Mouse (Mus musculus) kidney, embryonic 15.5 days (tissue): ENCODE measurements around the gene Acad11. TPM values are rescaled to one million over a fixed set of nuclear protein-coding genes. Genes with fewer than 3 reads are reported as not detected.

Experiments
- ATAC-seq: fragments of 200-750 bp; cut with Nextera tagmentation; replicated peaks from 2 replicates; pipeline ENCODE4 v1.8.0; 2017; ENCODE audit warnings: moderate TSS enrichment; ENCODE audit not compliant: low FRiP score
- H3K27ac ChIP-seq: fragments of 300-500 bp; sonication (generic); 2 replicates; pipeline ENCODE4 v1.5.1; 2015; ENCODE audit warnings: mild to moderate bottlenecking, inconsistent platforms
- H3K27me3 ChIP-seq: fragments of 300-500 bp; sonication (generic); 2 replicates; pipeline ENCODE4 v1.6.1; 2015; ENCODE audit warnings: inconsistent platforms
- H3K36me3 ChIP-seq: fragments of 300-500 bp; sonication (generic); 2 replicates; pipeline ENCODE4 v1.6.1; 2015; ENCODE audit warnings: inconsistent platforms
- H3K4me1 ChIP-seq: fragments of 300-500 bp; sonication (generic); 2 replicates; pipeline ENCODE4 v1.6.1; 2015; ENCODE audit warnings: inconsistent platforms
- H3K4me2 ChIP-seq: fragments of 300-500 bp; sonication (generic); 2 replicates; pipeline ENCODE4 v1.6.1; 2015; ENCODE audit warnings: moderate library complexity, mild to moderate bottlenecking, inconsistent platforms
- H3K4me3 ChIP-seq: fragments of 300-500 bp; sonication (generic); replicated peaks from 2 replicates; pipeline ENCODE4 v1.5.1; 2015; ENCODE audit warnings: mild to moderate bottlenecking, inconsistent platforms
- H3K9ac ChIP-seq: fragments of 300-500 bp; sonication (generic); 2 replicates; pipeline ENCODE4 v1.6.1; 2015; ENCODE audit warnings: mild to moderate bottlenecking, inconsistent platforms
- H3K9me3 ChIP-seq: fragments of 300-500 bp; sonication (generic); replicated peaks from 2 replicates; pipeline ENCODE4 v1.6.1; 2016; ENCODE audit warnings: inconsistent platforms
- WGBS: fragments of 180-500 bp; shearing (Covaris S2); methylation state at CpG from one replicate; pipeline ENCODE4 v1.1.7; 2015; ENCODE audit warnings: mixed read lengths; 5-methylcytosine and 5-hydroxymethylcytosine counted together
- polyA plus RNA-seq: library from polyadenylated mRNA; unstranded; fragments of >200 nt; fragmentation: Nextera tagmentation; extraction: Ambion mirVana; gene quantifications from 2 replicates; pipeline ENCODE4 v1.2.1, GENCODE M21; 2015

The Acad11 gene
- polyA plus RNA-seq: 11.8 and 12.6 TPM in 2 replicates

DNA sequence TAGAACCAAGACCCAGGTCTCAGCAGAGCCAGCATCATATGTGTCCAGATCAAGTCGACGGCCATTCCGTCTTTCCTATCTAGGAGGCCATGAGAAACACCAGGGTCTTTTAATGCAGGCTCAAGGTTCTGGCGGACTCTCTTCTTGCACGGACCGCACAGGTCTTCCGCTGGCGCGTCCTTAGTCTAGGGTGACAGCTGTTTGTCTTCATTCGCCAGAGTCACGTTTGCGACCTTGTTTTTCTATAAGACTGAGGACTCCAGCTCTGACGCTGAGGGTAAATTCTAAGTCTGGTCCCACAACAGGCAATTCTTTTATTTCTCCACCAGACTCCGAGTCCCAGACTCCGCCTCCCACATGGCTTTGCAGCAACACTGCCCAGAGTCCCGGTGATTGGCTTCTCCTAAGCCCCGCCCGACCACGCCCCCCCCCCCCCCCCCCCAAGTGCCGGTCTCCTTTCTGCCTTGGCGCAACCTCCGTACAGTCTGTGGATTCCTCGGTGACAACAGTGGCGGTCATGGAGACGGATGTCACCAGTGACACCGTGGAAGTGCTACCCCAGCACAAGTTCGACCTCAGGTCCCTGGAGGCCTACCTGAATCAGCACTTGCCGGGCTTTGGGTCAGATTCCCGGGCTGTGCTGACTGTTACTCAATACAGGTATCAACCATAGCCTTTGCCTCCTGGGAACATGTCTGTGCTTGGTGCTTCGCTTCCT lies at the start of gene Acad11:
TSS of gene Acad11 (plus strand) at position 134 of the 718 bp plus-strand sequence.
- Histone ChIP-seq H3K4me3 (peak within 1 kb of the TSS; percentile 100), H3K27me3 (no peaks in the 10 kb centered on the region), H3K9me3 (no peaks in the 10 kb centered on the region), H3K4me1 (peaks cover 20% of the 10 kb centered on the region), H3K9ac (peak within 1 kb of the TSS; percentile 89), H3K4me2 (peak within 1 kb of the TSS; percentile 69), H3K27ac (peak within 1 kb of the TSS; percentile 86), H3K36me3 (peaks cover 23% of the 10 kb centered on the region)
- under 1% methylated on average over 28 of the region's 30 CpGs for WGBS
- ATAC-seq: peak; percentile 97

- Histone ChIP-seq H3K27ac (no peak overlapping the region), H3K36me3 (peaks cover 74% of the 10 kb centered on the region), H3K27me3 (no peaks in the 10 kb centered on the region), H3K9ac (no peak overlapping the region), H3K4me1 (no peaks in the 10 kb centered on the region), H3K4me2 (no peak overlapping the region), H3K4me3 (no peak overlapping the region), H3K9me3 (no peaks in the 10 kb centered on the region)
- no peak for ATAC-seq
- 57% methylated on average over 1 of the region's 1 CpGs for WGBS
Measured at GRCm38 (mm10) chr9:104014526-104014925, 48.7 kb upstream of the Acad11 start.

DNA sequence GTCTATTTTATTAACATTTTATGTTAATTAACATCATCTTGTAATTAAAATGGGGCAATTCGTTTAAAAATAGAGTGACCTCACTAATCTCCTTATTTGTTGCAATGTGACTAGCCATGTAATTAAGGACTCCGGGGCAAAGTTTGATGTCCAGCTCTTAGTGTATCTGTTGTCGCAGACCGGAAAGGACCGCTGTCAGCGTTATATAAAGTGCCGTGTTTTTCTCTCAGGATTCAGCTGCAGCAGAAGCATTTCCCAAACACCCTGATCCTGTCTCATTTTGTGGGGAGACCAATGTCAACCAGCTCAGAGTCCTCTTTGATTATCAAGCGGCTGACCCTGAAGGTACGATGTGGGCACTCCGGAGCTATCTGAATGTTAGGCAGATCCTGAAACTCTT lies 42.2 kb upstream of the Acad11 start:
- Histone ChIP-seq H3K4me1 (no peaks in the 10 kb centered on the region), H3K4me2 (no peak overlapping the region), H3K9ac (no peak overlapping the region), H3K27ac (no peak overlapping the region), H3K36me3 (peaks cover 86% of the 10 kb centered on the region), H3K9me3 (no peaks in the 10 kb centered on the region), H3K27me3 (no peaks in the 10 kb centered on the region), H3K4me3 (no peak overlapping the region)
- whole genome bisulfite sequencing: 93% methylated on average over 10 of the region's 10 CpGs
- no peak for ATAC-seq

- no peak for ATAC-seq
- Histone ChIP-seq H3K9ac (no peak overlapping the region), H3K27me3 (no peaks in the 10 kb centered on the region), H3K36me3 (peaks cover 72% of the 10 kb centered on the region), H3K4me3 (no peak overlapping the region), H3K4me2 (no peak overlapping the region), H3K4me1 (no peaks in the 10 kb centered on the region), H3K27ac (no peak overlapping the region), H3K9me3 (no peaks in the 10 kb centered on the region)
- 98% methylated on average over 8 of the region's 8 CpGs for WGBS
Measured at GRCm38 (mm10) chr9:104027186-104027585, 36.0 kb upstream of the Acad11 start.

DNA sequence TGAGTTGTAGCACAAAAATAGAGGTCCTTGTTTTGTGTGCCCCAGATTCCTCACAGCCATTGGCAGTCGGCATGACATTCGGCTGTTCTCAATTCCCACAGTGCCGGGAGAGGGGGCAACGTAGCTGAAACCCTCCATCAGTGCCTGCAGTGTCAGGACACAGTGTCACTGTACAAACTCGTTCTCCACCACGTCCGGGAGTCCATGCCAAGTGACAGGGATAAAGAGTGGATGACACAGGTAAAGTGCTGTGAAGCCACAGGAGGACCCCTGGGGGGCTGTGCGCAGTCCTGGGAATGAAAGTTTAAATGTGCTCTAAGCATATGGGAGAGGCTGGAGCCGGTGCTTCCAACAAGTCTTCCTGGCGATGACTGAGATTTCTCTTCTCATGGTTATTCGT lies 33.3 kb upstream of the Acad11 start:
- Histone ChIP-seq H3K4me3 (no peak overlapping the region), H3K4me2 (no peak overlapping the region), H3K27me3 (no peaks in the 10 kb centered on the region), H3K4me1 (no peaks in the 10 kb centered on the region), H3K36me3 (peaks cover 62% of the 10 kb centered on the region), H3K9me3 (no peaks in the 10 kb centered on the region), H3K9ac (no peak overlapping the region), H3K27ac (no peak overlapping the region)
- 91% methylated on average over 11 of the region's 11 CpGs for WGBS
- ATAC-seq: no peak

- H3K4me3 ChIP-seq: no peak overlapping the region
- ATAC-seq: no peak
- 84% methylated on average over 8 of the region's 8 CpGs for WGBS
- H3K27me3 ChIP-seq: no peaks in the 10 kb centered on the region
- no peaks in the 10 kb centered on the region for H3K4me1 ChIP-seq
- H3K27ac ChIP-seq: no peak overlapping the region
- H3K9me3 ChIP-seq: no peaks in the 10 kb centered on the region
- H3K36me3 ChIP-seq: peaks cover 62% of the 10 kb centered on the region
- H3K4me2 ChIP-seq: no peak overlapping the region
- no peak overlapping the region for H3K9ac ChIP-seq
Measured at GRCm38 (mm10) chr9:104034231-104034630, 28.9 kb upstream of the Acad11 start.

DNA sequence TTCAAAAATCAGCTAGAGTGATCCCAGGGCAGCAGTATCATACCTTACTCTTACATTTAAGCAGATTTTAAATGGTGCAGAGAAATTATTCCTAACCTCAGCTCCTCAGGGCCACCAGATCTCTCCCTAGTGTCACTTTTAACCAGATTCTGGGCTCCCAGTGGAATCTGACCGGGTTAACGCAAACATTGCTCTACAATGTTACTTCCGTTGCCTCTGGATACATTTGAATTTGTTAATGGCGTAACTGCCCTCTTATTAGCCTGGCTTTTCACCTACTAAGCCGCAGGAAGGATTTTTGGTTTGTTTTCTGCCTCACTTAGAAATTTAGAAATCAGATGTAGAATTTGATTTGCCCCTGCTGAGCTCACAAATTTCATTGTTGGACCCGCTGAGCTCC lies 28.5 kb upstream of the Acad11 start:
- no peak overlapping the region for H3K4me3 ChIP-seq
- ATAC-seq: no peak
- no peak overlapping the region for H3K27ac ChIP-seq
- 79% methylated on average over 6 of the region's 6 CpGs for WGBS
- peaks cover 62% of the 10 kb centered on the region for H3K36me3 ChIP-seq
- H3K9me3 ChIP-seq: no peaks in the 10 kb centered on the region
- no peaks in the 10 kb centered on the region for H3K4me1 ChIP-seq
- no peak overlapping the region for H3K4me2 ChIP-seq
- no peak overlapping the region for H3K9ac ChIP-seq
- no peaks in the 10 kb centered on the region for H3K27me3 ChIP-seq

GRCm38 (mm10) chr9:104035261-104036015 lies 27.7 kb upstream of the Acad11 start:
- H3K4me3 ChIP-seq: no peak overlapping the region
- H3K36me3 ChIP-seq: peaks cover 61% of the 10 kb centered on the region
- no peak overlapping the region for H3K4me2 ChIP-seq
- no peak overlapping the region for H3K9ac ChIP-seq
- peak; percentile 79 for ATAC-seq
- H3K27ac ChIP-seq: no peak overlapping the region
- no peaks in the 10 kb centered on the region for H3K9me3 ChIP-seq
- no peaks in the 10 kb centered on the region for H3K27me3 ChIP-seq
- WGBS: 53% methylated on average over 24 of the region's 24 CpGs
- no peaks in the 10 kb centered on the region for H3K4me1 ChIP-seq

GRCm38 (mm10) chr9:104038266-104038665 lies 24.9 kb upstream of the Acad11 start:
- no peak overlapping the region for H3K4me3 ChIP-seq
- peaks cover 58% of the 10 kb centered on the region for H3K36me3 ChIP-seq
- no peaks in the 10 kb centered on the region for H3K4me1 ChIP-seq
- H3K9me3 ChIP-seq: no peaks in the 10 kb centered on the region
- 92% methylated on average over 13 of the region's 13 CpGs for WGBS
- no peak overlapping the region for H3K4me2 ChIP-seq
- no peak overlapping the region for H3K27ac ChIP-seq
- ATAC-seq: no peak
- H3K27me3 ChIP-seq: no peaks in the 10 kb centered on the region
- H3K9ac ChIP-seq: no peak overlapping the region

DNA sequence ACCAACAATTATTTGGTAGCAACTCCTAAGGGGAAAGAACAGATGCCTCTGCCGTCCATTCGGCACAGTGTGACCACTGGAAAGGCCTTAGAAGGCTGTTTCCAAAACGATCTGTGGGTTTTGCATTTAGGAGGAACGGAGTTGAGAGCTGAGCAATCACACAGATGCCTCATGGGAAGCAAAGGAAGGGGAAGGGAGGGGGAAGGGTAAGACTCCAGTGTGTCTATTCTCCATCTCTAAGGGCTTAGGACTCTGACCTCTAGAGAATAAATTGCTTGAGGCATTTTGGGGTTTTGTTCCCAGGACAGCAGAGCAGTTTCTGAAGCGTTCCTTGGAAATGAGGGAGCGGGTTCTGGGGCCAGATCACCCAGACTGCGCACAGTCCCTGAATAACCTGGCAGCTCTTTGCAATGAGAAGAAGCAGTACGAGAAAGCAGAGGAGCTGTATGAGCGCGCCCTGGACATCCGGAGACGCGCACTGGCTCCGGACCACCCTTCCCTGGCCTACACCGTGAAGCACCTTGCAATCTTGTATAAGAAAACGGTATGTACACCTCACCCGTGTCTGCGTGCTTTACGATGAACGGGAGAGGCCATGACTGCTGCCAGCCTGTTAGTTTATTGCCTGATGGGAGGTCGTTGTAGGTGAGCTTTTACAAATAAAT lies 24.0 kb upstream of the Acad11 start:
- no peaks in the 10 kb centered on the region for H3K9me3 ChIP-seq
- no peaks in the 10 kb centered on the region for H3K27me3 ChIP-seq
- H3K4me3 ChIP-seq: no peak overlapping the region
- no peak overlapping the region for H3K27ac ChIP-seq
- WGBS: 90% methylated on average over 21 of the region's 21 CpGs
- H3K36me3 ChIP-seq: peaks cover 59% of the 10 kb centered on the region
- H3K9ac ChIP-seq: no peak overlapping the region
- no peak overlapping the region for H3K4me2 ChIP-seq
- no peaks in the 10 kb centered on the region for H3K4me1 ChIP-seq
- ATAC-seq: no peak

GRCm38 (mm10) chr9:104039742-104040141 lies 23.4 kb upstream of the Acad11 start:
- Histone ChIP-seq H3K27me3 (no peaks in the 10 kb centered on the region), H3K4me1 (no peaks in the 10 kb centered on the region), H3K27ac (no peak overlapping the region), H3K36me3 (peaks cover 62% of the 10 kb centered on the region), H3K9me3 (no peaks in the 10 kb centered on the region), H3K9ac (no peak overlapping the region), H3K4me3 (no peak overlapping the region), H3K4me2 (no peak overlapping the region)
- 88% methylated on average over 4 of the region's 4 CpGs for WGBS
- ATAC-seq: no peak

DNA sequence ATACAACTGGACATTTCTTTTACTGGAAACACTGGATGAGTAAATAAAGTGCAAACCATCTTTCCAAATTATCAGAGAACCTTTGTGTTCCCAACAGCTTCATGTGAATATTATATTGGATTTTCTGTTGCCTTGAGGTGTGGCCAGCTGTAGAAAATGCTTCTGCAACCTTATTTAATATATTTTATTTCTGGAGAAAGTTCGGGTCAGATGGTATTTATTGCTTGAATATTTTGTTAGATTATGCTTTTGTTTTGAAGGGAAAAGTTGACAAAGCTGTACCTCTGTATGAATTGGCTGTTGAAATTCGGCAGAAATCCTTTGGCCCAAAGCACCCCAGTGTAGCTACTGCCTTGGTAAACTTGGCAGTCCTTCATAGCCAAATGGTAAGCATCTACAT lies 22.8 kb upstream of the Acad11 start, which contains the start of gene Gm28305:
TSS of gene Gm28305 (plus strand) at position 301 of the 400 bp plus-strand sequence.
- 58% methylated on average over 2 of the region's 2 CpGs for WGBS
- Histone ChIP-seq H3K36me3 (peaks cover 65% of the 10 kb centered on the region), H3K4me2 (no peak within 1 kb of the TSS), H3K4me1 (no peaks in the 10 kb centered on the region), H3K9me3 (no peaks in the 10 kb centered on the region), H3K4me3 (no peak within 1 kb of the TSS), H3K27me3 (no peaks in the 10 kb centered on the region), H3K27ac (no peak within 1 kb of the TSS), H3K9ac (no peak within 1 kb of the TSS)
- no peak for ATAC-seq
